Mouse (Mus musculus) ES-Bruce4 (cell line): ENCODE results near the gene Ldhb.

Experiments used
- CTCF ChIP-seq: IDR thresholded peaks from one replicate; pipeline ENCODE4 v1.8.1; 2011; ENCODE audit warnings: low read depth, low read length
- POLR2A ChIP-seq: IDR thresholded peaks from one replicate; pipeline ENCODE4 v1.8.1; 2011; ENCODE audit warnings: low read length; ENCODE audit not compliant: insufficient read depth

DNA sequence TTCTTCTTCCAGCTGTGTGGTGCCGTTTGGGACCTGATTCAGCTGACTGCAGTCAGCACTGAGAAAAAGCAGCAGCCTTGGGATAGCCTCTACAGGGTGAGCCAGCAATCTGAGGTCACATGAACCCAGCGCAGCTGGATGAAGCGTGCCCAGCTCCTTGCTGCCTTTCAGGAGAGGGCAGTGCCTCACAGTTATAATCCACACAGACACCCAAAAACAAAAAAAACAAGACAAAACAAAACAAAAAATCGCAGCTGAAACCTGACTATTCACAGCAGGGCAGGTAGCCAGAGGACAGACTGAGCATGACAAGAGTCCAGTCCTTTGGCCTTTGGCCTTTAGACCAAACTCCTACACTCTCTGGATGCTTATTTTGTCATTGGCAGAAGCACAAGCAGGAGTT lies 35.0 kb downstream of the Ldhb start, which contains the start of gene Gys2:
- TF ChIP-seq POLR2A (no peak), CTCF (no peak)
